Mouse (Mus musculus) stomach, embryonic 14.5 days (tissue): Measurements from ENCODE around the gene Fmo1. TPM values are rescaled to one million over a fixed set of nuclear protein-coding genes. Genes with fewer than 3 reads are reported as not detected.
"Not testable (repeated sequence)": the region's sequence is repeated elsewhere in the genome, so short reads cannot be mapped to it uniquely, and the experiment has no call there.

Source experiments
- ATAC-seq: fragments of 200-750 bp; cut with Nextera tagmentation; 2 replicates; pipeline ENCODE4 v1.8.0; 2017; ENCODE audit warnings: low read depth, moderate TSS enrichment; ENCODE audit not compliant: insufficient number of reproducible peaks, insufficient read depth, low FRiP score
- H3K27ac ChIP-seq: fragments of 300-500 bp; sonication (generic); 2 replicates; pipeline ENCODE4 v1.5.1; 2014; ENCODE audit warnings: mild to moderate bottlenecking, low read length, moderate library complexity, mixed read lengths
- H3K27me3 ChIP-seq: fragments of 300-500 bp; sonication (generic); 2 replicates; pipeline ENCODE4 v1.6.1; 2014; ENCODE audit warnings: low read length, control low read depth, mixed read lengths; ENCODE audit not compliant: control insufficient read depth, insufficient read depth
- H3K36me3 ChIP-seq: fragments of 300-500 bp; sonication (generic); 2 replicates; pipeline ENCODE4 v1.6.1; 2014; ENCODE audit warnings: mild to moderate bottlenecking, control low read depth, low read length, moderate library complexity, mixed read lengths; ENCODE audit not compliant: control insufficient read depth, insufficient read depth
- H3K4me1 ChIP-seq: fragments of 300-500 bp; sonication (generic); 2 replicates; pipeline ENCODE4 v1.6.1; 2014; ENCODE audit warnings: low read length, control low read depth, mixed read lengths; ENCODE audit not compliant: control insufficient read depth, insufficient read depth
- H3K4me2 ChIP-seq: fragments of 300-500 bp; sonication (generic); replicated peaks from 2 replicates; pipeline ENCODE4 v1.6.1; 2014; ENCODE audit warnings: low read depth, low read length, control low read depth
- H3K4me3 ChIP-seq: fragments of 300-500 bp; sonication (generic); 2 replicates; pipeline ENCODE4 v1.5.1; 2014; ENCODE audit warnings: low read depth, low read length, control low read depth
- H3K9ac ChIP-seq: fragments of 300-500 bp; sonication (generic); replicated peaks from 2 replicates; pipeline ENCODE4 v1.6.1; 2014; ENCODE audit warnings: low read depth, mild to moderate bottlenecking, control low read depth, low read length, moderate library complexity, mixed read lengths
- H3K9me3 ChIP-seq: fragments of 300-500 bp; sonication (generic); 2 replicates; pipeline ENCODE4 v1.6.1; 2016; ENCODE audit warnings: low read depth, low read length, control low read depth; ENCODE audit not compliant: control insufficient read depth
- WGBS: fragments of 180-500 bp; shearing (Covaris S2); extraction: QIAGEN DNeasy Blood & Tissue Kit; methylation state at CpG from one replicate; pipeline ENCODE4 v1.1.7; 2014; 5-methylcytosine and 5-hydroxymethylcytosine counted together
- polyA plus RNA-seq: library from polyadenylated mRNA; unstranded; fragments of >200 nt; fragmentation: Nextera tagmentation; extraction: Ambion mirVana; gene quantifications from 2 replicates; pipeline ENCODE4 v1.2.1, GENCODE M21; 2014

Gene Fmo1
- polyA plus RNA-seq, 1 experiment from 2014 or later = 7.0 TPM

DNA sequence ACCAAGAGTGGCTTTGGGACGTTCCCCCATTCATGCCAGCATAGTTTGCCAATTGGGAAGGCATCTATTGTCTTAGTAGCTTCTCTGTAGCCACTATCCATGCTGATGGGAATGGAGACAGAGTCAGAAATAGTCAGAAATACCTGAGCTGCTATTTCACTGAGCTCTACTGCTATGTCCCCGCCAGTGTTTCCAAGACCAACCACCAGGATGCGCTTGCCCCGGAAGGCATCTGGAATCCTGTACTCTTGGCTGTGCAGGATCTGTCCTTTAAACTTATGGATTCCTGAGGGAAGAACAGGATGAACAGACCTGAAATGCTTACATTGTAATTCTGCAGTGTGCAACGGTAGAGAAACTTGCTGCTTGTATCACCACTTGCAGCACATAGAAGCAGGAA, 61.4 kb downstream of the Fmo1 start:
- no peaks in the 10 kb centered on the region for H3K27me3 ChIP-seq
- WGBS = 56% methylated on average over 5 of the region's 5 CpGs

DNA sequence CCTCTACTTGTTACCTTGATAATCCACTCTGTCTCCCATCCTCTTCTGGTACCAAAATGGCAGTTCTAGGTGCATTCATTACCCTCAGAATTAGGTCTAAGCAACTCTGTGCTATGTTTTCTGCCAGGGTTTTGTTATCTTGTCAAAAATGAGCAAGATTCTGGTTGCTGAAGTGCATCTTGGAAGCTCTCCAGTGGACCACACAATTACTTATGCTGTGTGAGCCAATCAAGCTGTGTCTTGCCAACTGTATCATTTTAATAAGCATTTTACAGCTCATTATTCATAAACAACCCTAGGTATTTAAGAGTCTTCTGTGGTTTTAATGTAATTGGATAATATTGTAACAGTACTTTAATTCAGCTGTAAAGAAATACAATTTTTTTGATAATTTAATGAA, 70.0 kb downstream of the Fmo1 start:
- H3K36me3 ChIP-seq = no peaks in the 10 kb centered on the region
- no peak overlapping the region for H3K27ac ChIP-seq
- no peak overlapping the region for H3K9ac ChIP-seq
- H3K4me1 ChIP-seq = no peaks in the 10 kb centered on the region
- no peak for ATAC-seq
- no peaks in the 10 kb centered on the region for H3K9me3 ChIP-seq
- H3K4me3 ChIP-seq = no peak overlapping the region
- no peaks in the 10 kb centered on the region for H3K27me3 ChIP-seq
- H3K4me2 ChIP-seq = no peak overlapping the region

More for the DNA sequence above, 61.4 kb downstream of the Fmo1 start:
- Histone ChIP-seq H3K9ac (no peak overlapping the region), H3K4me1 (no peaks in the 10 kb centered on the region), H3K9me3 (no peaks in the 10 kb centered on the region), H3K4me2 (no peak overlapping the region), H3K4me3 (no peak overlapping the region), H3K27ac (no peak overlapping the region), H3K36me3 (no peaks in the 10 kb centered on the region)
- ATAC-seq = no peak

DNA sequence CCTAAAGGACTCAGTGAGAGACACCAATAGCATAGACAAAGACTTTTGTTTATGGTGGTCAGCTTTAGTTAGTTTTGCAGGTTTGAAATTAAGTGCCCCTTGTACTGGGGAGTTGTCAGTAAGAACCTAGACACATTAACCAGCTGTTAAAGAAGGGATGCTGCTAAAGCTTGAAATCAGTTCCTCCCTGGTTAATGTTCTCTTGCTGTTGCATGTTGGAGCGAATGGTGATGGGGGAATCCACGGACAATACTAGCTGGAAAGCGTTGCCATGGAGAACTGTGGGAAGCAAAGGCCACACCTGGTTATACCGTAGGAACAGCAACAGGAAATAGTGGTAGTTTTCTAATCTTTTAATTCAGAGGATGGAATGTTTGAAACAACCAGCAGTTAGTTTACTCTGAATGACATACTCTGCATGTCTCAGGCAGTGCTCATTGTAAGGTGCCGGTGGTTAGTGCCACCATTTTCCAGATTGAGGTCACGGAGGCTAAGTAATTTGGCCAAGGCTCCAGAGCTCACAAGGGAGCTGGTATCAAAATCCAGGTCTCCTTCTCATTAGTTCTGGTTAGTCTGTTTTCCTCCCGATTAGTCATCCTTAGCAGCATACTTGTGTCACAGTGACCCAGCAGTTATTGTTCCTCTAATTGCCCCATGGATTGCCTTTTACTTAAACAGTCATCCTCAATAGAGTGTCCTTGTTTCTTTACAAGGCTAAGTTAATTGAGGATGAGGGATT, 73.9 kb downstream of the Fmo1 start:
- ATAC-seq = no peak
- no peaks in the 10 kb centered on the region for H3K36me3 ChIP-seq
- no peaks in the 10 kb centered on the region for H3K4me1 ChIP-seq
- WGBS = 51% methylated on average over 7 of the region's 7 CpGs
- H3K27ac ChIP-seq = no peak overlapping the region
- no peaks in the 10 kb centered on the region for H3K27me3 ChIP-seq
- no peaks in the 10 kb centered on the region for H3K9me3 ChIP-seq
- no peak overlapping the region for H3K4me2 ChIP-seq
- no peak overlapping the region for H3K4me3 ChIP-seq
- H3K9ac ChIP-seq = no peak overlapping the region

DNA sequence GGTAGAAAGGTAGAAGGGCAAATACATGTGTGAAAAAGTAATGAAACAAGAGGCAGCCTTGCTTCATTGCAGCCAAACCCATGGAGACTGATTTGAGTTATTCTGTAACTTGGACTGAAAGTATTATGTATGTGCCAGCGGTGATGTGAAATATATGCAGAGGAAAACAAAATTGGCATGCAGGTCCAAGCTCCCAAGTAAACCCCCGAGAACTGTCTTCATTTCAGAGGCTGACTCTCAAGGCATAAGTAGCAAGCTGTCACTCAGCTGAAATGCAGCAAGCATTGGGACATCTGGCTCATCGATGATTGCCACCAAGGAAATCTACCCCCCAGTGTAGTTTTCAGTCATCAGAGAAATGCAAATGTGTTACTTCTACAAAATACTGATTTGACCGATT, 81.2 kb downstream of the Fmo1 start:
- no peak overlapping the region for H3K4me2 ChIP-seq
- WGBS = 85% methylated on average over 4 of the region's 4 CpGs

DNA sequence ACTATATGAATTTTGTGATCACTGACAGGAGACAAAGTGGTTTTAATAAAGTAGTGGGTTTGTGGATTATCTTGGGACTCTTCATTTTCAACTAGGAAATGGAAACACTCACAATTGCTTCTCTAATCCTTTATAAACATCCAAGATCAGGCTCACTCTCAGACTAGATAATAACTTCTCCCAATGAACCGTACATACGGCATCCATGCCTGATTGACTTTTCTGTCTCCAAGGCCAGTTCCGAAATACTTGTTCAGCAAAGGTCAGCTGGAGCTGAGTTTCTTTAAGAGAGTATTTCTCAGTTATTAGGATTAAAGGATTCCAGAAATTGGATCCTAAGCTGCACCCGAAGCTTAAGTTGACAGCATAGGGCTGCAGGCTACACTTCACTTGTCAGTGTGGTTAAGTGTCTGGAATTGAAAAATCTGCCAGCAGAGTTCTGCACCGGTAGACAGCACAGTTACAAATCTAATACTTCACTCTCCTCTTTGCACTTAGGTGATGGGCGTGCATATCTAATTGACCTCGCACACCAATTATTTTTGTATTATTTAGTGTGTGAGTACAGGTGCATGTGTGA, 82.7 kb downstream of the Fmo1 start:
- no peak for ATAC-seq
- Histone ChIP-seq H3K36me3 (no peaks in the 10 kb centered on the region), H3K9ac (no peak overlapping the region), H3K4me2 (no peak overlapping the region), H3K4me1 (no peaks in the 10 kb centered on the region), H3K9me3 (no peaks in the 10 kb centered on the region), H3K27ac (no peak overlapping the region), H3K4me3 (no peak overlapping the region), H3K27me3 (no peaks in the 10 kb centered on the region)
- WGBS = 77% methylated on average over 7 of the region's 7 CpGs

More for the DNA sequence above, 81.2 kb downstream of the Fmo1 start:
- no peaks in the 10 kb centered on the region for H3K36me3 ChIP-seq
- H3K9me3 ChIP-seq = no peaks in the 10 kb centered on the region
- no peaks in the 10 kb centered on the region for H3K4me1 ChIP-seq
- H3K9ac ChIP-seq = no peak overlapping the region
- ATAC-seq = no peak
- H3K27me3 ChIP-seq = no peaks in the 10 kb centered on the region
- no peak overlapping the region for H3K4me3 ChIP-seq
- H3K27ac ChIP-seq = no peak overlapping the region

DNA sequence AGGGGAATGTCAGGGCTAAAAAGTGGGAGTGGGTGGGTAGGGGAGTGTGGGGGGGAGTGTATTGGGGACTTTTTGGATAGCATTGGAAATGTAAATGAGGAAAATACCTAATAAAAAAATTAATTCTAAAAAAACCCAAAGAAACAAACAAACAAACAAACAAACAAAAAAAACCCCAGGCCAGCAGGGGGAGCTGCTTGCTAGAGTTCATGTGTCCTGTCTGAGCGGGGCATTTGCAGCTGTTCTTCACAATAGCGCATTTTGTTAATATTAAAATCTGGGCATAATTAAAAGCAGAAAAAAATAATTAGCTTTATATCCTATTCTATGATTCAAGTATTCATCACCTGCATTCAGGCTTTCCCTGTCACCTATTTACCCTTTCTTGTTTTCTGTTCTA, 85.4 kb downstream of the Fmo1 start:
- H3K27ac ChIP-seq, ATAC-seq, H3K9ac ChIP-seq, H3K27me3 ChIP-seq, H3K4me1 ChIP-seq, H3K36me3 ChIP-seq, H3K4me2 ChIP-seq, H3K4me3 ChIP-seq, H3K9me3 ChIP-seq: not testable (repeated sequence)
- 96% methylated on average over 2 of the region's 2 CpGs for WGBS

Other genes starting within 250 kb of the Fmo1 start
- gene Myoc, start 227.5 kb downstream of the Fmo1 start, polyA plus RNA-seq = not detected in 2 replicates
- gene Myocos, start 208.4 kb downstream of the Fmo1 start, polyA plus RNA-seq = not detected in 2 replicates
- gene Prrc2c, start 126.1 kb downstream of the Fmo1 start, polyA plus RNA-seq = 203 and 211 TPM in 2 replicates
- gene Fmo4, start 52.6 kb downstream of the Fmo1 start, polyA plus RNA-seq = 0.90 TPM in 1 of 2 replicates, not detected in the other
- 1.4 and 2.6 TPM in 2 replicates for gene Fmo2, start 32.1 kb upstream of the Fmo1 start, polyA plus RNA-seq
- 0.13 and 0.16 TPM in 2 replicates for gene Fmo6, start 70.9 kb upstream of the Fmo1 start, polyA plus RNA-seq
- gene Fmo3, start 117.9 kb upstream of the Fmo1 start, polyA plus RNA-seq = 0.13 and 0.16 TPM in 2 replicates
- gene Mroh9, start 219.1 kb upstream of the Fmo1 start, polyA plus RNA-seq = not detected in 2 replicates